Mouse (Mus musculus): ENCODE results near the gene 9230102O04Rik. TPM values are rescaled to one million over a fixed set of nuclear protein-coding genes. Genes with fewer than 3 reads are reported as not detected.

9230102O04Rik gene
- polyA plus RNA-seq, 1 experiment from 2014 or later, result 6.3 TPM

DNA sequence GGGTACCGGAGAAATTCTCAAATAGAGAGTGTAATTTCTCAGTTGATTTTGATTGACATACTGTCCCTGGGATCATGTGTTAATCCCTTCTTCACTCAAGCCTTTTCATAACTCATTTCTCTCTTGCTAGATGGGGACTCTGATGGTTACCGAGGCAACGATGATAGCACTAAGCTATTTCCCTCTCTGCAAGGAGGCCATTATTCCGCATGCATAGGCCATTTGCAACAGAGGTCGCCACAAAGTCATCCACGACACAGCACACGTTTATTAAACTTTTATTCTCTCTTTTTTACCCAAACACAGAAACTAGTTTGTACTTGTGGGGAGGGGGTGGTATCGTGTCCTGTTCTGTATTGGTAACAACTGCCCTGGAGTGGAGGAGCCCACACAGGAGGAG is 8.5 kb upstream of the 9230102O04Rik start:
- no peak; the same call in 1 of the 2 replicates for ATAC-seq (ENCODE audit: low FRiP score, low TSS enrichment)
- peak; percentile 75 for DNase-seq
- Histone ChIP-seq H3K4me2 (ENCODE audit: low read length) (no peak overlapping the region), H3K9ac (replicated peaks; ENCODE audit: low read length) (no peak overlapping the region), H3K36me3 (ENCODE audit: control insufficient read depth, insufficient read depth, low read length) (no peaks in the 10 kb centered on the region), H3K4me3 (replicated peaks; ENCODE audit: low read depth, low read length) (no peak overlapping the region), H3K27me3 (ENCODE audit: control insufficient read depth, insufficient read depth, low read length) (peaks cover 49% of the 10 kb centered on the region), H3K9me3 (ENCODE audit: control insufficient read depth, low read length) (no peaks in the 10 kb centered on the region), H3K4me1 (ENCODE audit: control insufficient read depth, insufficient read depth, low read length) (peaks cover 16% of the 10 kb centered on the region), H3K27ac (replicated peaks; ENCODE audit: low read depth, low read length) (peak overlapping the region; percentile 38; the same call in 1 of the 2 replicates)
- WGBS, result 1% methylated on average over 8 of the region's 8 CpGs

DNA sequence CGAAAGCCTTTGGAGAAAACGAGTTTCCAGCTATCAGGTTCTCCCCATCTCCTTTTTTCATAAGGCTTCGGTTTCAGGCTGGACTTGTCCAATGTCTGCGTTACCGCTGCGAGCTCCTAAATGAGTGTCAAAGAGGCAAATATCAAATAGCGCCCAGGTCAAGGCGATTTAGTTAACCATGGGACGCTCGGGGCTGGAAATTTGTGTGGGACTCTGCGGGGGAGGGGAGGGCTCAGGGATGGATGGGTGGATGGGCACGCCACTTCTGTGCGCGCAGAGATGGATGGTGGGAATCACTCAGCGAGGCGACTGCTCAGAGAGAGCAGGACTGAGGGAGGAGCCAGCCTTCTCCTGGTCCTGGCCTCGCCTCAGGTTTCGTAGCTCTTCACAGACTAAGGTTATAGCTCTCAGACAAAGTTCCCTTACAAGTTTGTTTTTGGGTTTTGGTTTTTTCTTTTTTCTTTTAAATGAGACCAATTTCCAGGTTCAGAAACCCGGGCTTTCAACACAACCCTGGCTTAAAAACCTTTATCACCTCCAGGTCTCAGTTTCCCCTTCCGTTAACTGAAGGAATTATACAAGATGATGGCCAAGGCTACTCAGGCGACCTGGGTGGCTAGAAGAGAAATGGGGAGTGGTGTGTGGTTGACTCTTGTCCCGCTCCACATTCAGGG is 6.9 kb upstream of the 9230102O04Rik start:
- H3K9ac ChIP-seq (replicated peaks; ENCODE audit: low read length), result 0 out of 2 replicates have a peak overlapping the region, but pooled peaks have one; percentile 0
- peak overlapping the region; percentile 13; the same call in 1 of the 2 replicates for H3K4me3 ChIP-seq (replicated peaks; ENCODE audit: low read depth, low read length)
- no peak for ATAC-seq (ENCODE audit: low FRiP score, low TSS enrichment)
- H3K36me3 ChIP-seq (ENCODE audit: control insufficient read depth, insufficient read depth, low read length), result no peaks in the 10 kb centered on the region
- peak overlapping the region; percentile 61 for H3K27ac ChIP-seq (replicated peaks; ENCODE audit: low read depth, low read length)
- no peaks in the 10 kb centered on the region for H3K9me3 ChIP-seq (ENCODE audit: control insufficient read depth, low read length)
- WGBS, result 1% methylated on average over 22 of the region's 22 CpGs
- peak overlapping the region; percentile 35 for H3K4me2 ChIP-seq (ENCODE audit: low read length)
- H3K4me1 ChIP-seq (ENCODE audit: control insufficient read depth, insufficient read depth, low read length), result peaks cover 16% of the 10 kb centered on the region
- peak; percentile 50 for DNase-seq
- H3K27me3 ChIP-seq (ENCODE audit: control insufficient read depth, insufficient read depth, low read length), result peaks cover 50% of the 10 kb centered on the region

DNA sequence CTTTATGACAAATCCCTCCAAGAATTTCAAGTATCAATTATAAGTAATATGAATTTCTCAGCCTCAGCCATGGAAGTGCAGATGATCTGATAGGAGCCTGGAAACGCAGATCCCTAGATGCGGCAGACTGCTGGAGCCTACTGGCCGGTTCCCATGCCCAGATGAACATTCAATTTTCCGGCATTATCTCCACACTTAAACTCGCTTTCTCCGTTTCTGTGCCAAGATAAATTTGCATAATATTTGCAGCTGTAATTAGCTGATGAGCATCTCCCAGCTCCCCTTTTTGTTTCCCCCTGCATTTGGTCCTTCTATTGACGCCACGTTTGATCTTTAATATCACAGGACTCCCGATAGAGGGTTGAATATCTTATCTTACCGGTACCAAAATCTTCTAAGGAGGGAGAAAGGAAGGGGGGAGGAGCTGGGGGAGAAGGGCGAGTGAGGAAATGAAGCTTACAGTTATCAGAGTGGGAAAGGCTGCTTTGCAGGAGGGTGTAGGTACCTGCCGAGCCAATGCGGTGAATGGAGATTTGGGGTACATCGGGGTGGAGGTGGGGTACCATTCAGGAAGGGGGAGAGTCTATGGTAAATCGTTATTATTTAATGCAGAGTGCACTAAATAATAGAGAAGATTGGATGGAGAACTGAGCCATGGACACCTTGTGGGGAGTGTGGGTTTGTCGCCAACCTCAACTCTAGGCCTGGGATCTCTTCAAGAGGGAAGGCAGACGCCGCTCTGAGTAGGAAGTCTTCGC is 5.7 kb upstream of the 9230102O04Rik start:
- Histone ChIP-seq H3K4me1 (ENCODE audit: control insufficient read depth, insufficient read depth, low read length) (peaks cover 16% of the 10 kb centered on the region), H3K27ac (replicated peaks; ENCODE audit: low read depth, low read length) (peak overlapping the region; percentile 61), H3K36me3 (ENCODE audit: control insufficient read depth, insufficient read depth, low read length) (no peaks in the 10 kb centered on the region), H3K9me3 (ENCODE audit: control insufficient read depth, low read length) (no peaks in the 10 kb centered on the region), H3K4me2 (ENCODE audit: low read length) (peak overlapping the region; percentile 35), H3K27me3 (ENCODE audit: control insufficient read depth, insufficient read depth, low read length) (peaks cover 60% of the 10 kb centered on the region), H3K4me3 (replicated peaks; ENCODE audit: low read depth, low read length) (no peak overlapping the region), H3K9ac (replicated peaks; ENCODE audit: low read length) (no peak overlapping the region)
- under 1% methylated on average over 19 of the region's 19 CpGs for WGBS
- DNase-seq (peak; percentile 43), ATAC-seq (ENCODE audit: low FRiP score, low TSS enrichment) (no peak; the same call in 1 of the 2 replicates)

GRCm38 (mm10) chr2:9893272-9893953 is 4.1 kb upstream of the 9230102O04Rik start:
- 0 out of 2 replicates have a peak, but pooled peaks have one; percentile 31 for ATAC-seq (ENCODE audit: low FRiP score, low TSS enrichment)
- Histone ChIP-seq H3K4me1 (ENCODE audit: control insufficient read depth, insufficient read depth, low read length) (peaks cover 16% of the 10 kb centered on the region), H3K27me3 (ENCODE audit: control insufficient read depth, insufficient read depth, low read length) (peaks cover 67% of the 10 kb centered on the region), H3K9ac (replicated peaks; ENCODE audit: low read length) (no peak overlapping the region), H3K9me3 (ENCODE audit: control insufficient read depth, low read length) (no peaks in the 10 kb centered on the region), H3K27ac (replicated peaks; ENCODE audit: low read depth, low read length) (peak overlapping the region; percentile 52), H3K36me3 (ENCODE audit: control insufficient read depth, insufficient read depth, low read length) (no peaks in the 10 kb centered on the region), H3K4me2 (ENCODE audit: low read length) (no peak overlapping the region), H3K4me3 (replicated peaks; ENCODE audit: low read depth, low read length) (no peak overlapping the region)
- DNase-seq, result peak; percentile 53
- under 1% methylated on average over 6 of the region's 6 CpGs for WGBS

DNA sequence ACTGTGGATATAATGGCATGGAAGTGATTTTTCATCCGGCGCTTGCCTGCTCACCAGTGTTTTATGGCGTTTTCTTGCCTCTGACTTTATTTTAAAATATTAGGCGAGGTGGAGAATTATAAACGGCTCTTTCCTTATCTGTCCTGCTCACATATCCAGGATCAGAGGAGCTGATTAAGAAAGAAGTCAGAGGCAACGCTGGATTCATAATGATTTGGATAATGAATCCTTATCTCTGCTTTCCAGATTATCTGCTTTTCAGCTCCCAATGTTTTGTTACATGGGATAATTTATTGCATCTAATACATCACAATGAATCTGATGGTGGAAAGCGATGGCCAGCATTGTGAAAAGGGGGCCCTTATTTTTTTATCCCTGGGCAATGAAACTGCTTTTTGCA is 3.2 kb upstream of the 9230102O04Rik start:
- Histone ChIP-seq H3K36me3 (ENCODE audit: control insufficient read depth, insufficient read depth, low read length) (no peaks in the 10 kb centered on the region), H3K4me2 (ENCODE audit: low read length) (no peak overlapping the region), H3K27me3 (ENCODE audit: control insufficient read depth, insufficient read depth, low read length) (peaks cover 67% of the 10 kb centered on the region), H3K4me1 (ENCODE audit: control insufficient read depth, insufficient read depth, low read length) (peaks cover 11% of the 10 kb centered on the region; the same call in 1 of the 2 replicates), H3K9me3 (ENCODE audit: control insufficient read depth, low read length) (no peaks in the 10 kb centered on the region), H3K4me3 (replicated peaks; ENCODE audit: low read depth, low read length) (no peak overlapping the region), H3K27ac (replicated peaks; ENCODE audit: low read depth, low read length) (peak overlapping the region; percentile 55; the same call in 1 of the 2 replicates), H3K9ac (replicated peaks; ENCODE audit: low read length) (no peak overlapping the region)
- peak; percentile 57 for DNase-seq
- WGBS, result 6% methylated on average over 7 of the region's 7 CpGs
- ATAC-seq (ENCODE audit: low FRiP score, low TSS enrichment), result no peak

DNA sequence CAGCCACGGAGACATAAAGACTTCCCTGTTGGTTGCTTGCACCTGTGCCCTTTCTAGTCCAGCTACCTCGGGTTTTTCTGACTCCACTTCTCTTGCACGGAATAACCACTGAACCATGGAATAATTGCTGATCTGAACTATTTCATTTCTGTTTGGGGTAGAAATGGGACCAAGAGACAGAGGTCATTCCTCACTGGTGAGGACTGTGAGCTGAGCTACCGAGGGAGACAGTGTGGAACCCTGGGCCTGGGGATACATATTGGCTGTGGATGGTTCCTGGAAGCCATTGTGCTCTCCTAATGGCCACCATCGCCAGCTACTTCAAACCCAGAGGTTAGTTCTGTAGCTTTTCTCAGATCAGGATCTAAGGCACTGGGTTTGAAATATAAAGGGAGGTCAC is 1.6 kb upstream of the 9230102O04Rik start:
- DNase-seq (no peak), ATAC-seq (ENCODE audit: low FRiP score, low TSS enrichment) (no peak)
- H3K9ac ChIP-seq (replicated peaks; ENCODE audit: low read length), result no peak overlapping the region
- no peaks in the 10 kb centered on the region for H3K4me1 ChIP-seq (ENCODE audit: control insufficient read depth, insufficient read depth, low read length)
- H3K27ac ChIP-seq (replicated peaks; ENCODE audit: low read depth, low read length), result 0 out of 2 replicates have a peak overlapping the region, but pooled peaks have one; percentile 5
- WGBS, result 3% methylated on average over 5 of the region's 5 CpGs
- H3K36me3 ChIP-seq (ENCODE audit: control insufficient read depth, insufficient read depth, low read length), result no peaks in the 10 kb centered on the region
- peaks cover 71% of the 10 kb centered on the region for H3K27me3 ChIP-seq (ENCODE audit: control insufficient read depth, insufficient read depth, low read length)
- no peak overlapping the region for H3K4me3 ChIP-seq (replicated peaks; ENCODE audit: low read depth, low read length)
- H3K9me3 ChIP-seq (ENCODE audit: control insufficient read depth, low read length), result no peaks in the 10 kb centered on the region
- no peak overlapping the region for H3K4me2 ChIP-seq (ENCODE audit: low read length)

GRCm38 (mm10) chr2:9890251-9890650 is 911 bp upstream of the 9230102O04Rik start:
- 5% methylated on average over 8 of the region's 8 CpGs for WGBS
- ATAC-seq (ENCODE audit: low FRiP score, low TSS enrichment) (no peak), DNase-seq (no peak)
- Histone ChIP-seq H3K4me2 (ENCODE audit: low read length) (peak overlapping the region; percentile 65), H3K4me3 (replicated peaks; ENCODE audit: low read depth, low read length) (peak overlapping the region; percentile 45; the same call in 1 of the 2 replicates), H3K9me3 (ENCODE audit: control insufficient read depth, low read length) (no peaks in the 10 kb centered on the region), H3K9ac (replicated peaks; ENCODE audit: low read length) (no peak overlapping the region), H3K36me3 (ENCODE audit: control insufficient read depth, insufficient read depth, low read length) (no peaks in the 10 kb centered on the region), H3K4me1 (ENCODE audit: control insufficient read depth, insufficient read depth, low read length) (no peaks in the 10 kb centered on the region), H3K27ac (replicated peaks; ENCODE audit: low read depth, low read length) (no peak overlapping the region), H3K27me3 (ENCODE audit: control insufficient read depth, insufficient read depth, low read length) (peaks cover 78% of the 10 kb centered on the region)

- Histone ChIP-seq H3K36me3 (ENCODE audit: control insufficient read depth, insufficient read depth, low read length) (no peaks in the 10 kb centered on the region), H3K4me1 (ENCODE audit: control insufficient read depth, insufficient read depth, low read length) (no peaks in the 10 kb centered on the region), H3K4me2 (ENCODE audit: low read length) (peak within 1 kb of the TSS; percentile 65), H3K9me3 (ENCODE audit: control insufficient read depth, low read length) (no peaks in the 10 kb centered on the region), H3K9ac (replicated peaks; ENCODE audit: low read length) (peak within 1 kb of the TSS; percentile 3; the same call in 1 of the 2 replicates), H3K4me3 (replicated peaks; ENCODE audit: low read depth, low read length) (peak within 1 kb of the TSS; percentile 45), H3K27me3 (ENCODE audit: control insufficient read depth, insufficient read depth, low read length) (peaks cover 78% of the 10 kb centered on the region), H3K27ac (replicated peaks; ENCODE audit: low read depth, low read length) (no peak within 1 kb of the TSS)
- ATAC-seq (ENCODE audit: low FRiP score, low TSS enrichment), result peak; percentile 4; the same call in 1 of the 2 replicates
- 1% methylated on average over 23 of the region's 23 CpGs for WGBS
- peak; percentile 40 for DNase-seq
These were observed 377 bp upstream of the 9230102O04Rik start, which contains the start of gene Gata3 for GRCm38 (mm10) chr2:9889651-9890183. Gene Gata3, minus strand, starts transcription at chr2:9890034.

Measured in midbrain, embryonic 14.5 days (tissue).